Mouse (Mus musculus) left cerebral cortex, adult 9 months (tissue): ENCODE data around the gene Lix1.
"Not testable (repeated sequence)": the region's sequence is repeated elsewhere in the genome, so short reads cannot be mapped to it uniquely, and the experiment has no call there.

Experiments used
- DNase-seq, 2 experiments: peaks; one replicate each; pipeline ENCODE4 v3.0.0; 2022; ENCODE audit warnings: low spot score in 2 of 2

The Lix1 gene

DNA sequence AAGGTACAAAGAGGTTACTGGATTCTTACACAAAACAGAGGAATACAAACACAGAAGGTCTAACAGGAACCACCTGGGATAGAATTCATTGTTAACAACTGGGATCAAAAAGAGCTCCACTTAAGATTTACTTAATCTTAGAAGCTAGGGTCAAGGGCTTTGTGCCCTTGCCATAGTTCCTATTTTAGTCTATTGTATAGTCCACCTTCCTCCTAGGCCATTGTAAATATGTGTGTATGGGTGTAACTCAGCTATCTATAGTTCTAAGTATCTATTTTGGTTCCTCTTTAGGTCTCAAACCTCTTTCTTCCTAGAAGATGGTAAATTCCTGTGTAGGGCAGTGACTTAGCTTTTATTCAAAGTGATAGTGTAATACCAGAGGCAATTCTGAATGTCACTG lies 93.8 kb downstream of the Lix1 start:
- not testable (repeated sequence) for DNase-seq

DNA sequence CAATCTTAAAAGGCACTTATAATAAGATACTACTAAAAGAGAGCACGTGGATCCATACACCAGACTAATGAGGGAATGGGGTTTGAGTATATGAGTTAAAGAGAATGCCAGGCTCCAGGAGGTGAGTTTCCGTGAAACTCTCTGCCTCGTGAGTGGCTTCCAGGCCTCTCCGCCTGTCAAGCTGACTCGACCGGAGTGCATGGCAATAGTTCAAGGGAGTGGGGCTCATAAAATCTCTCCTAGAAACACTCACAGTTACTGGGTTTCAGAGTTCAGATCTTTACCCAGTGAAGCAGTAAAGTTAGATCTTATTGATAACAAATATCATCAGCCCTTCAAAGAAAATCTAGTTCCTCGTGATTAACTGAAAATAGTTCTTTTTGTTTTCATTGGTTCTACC lies 94.3 kb downstream of the Lix1 start:
- no peak for DNase-seq

DNA sequence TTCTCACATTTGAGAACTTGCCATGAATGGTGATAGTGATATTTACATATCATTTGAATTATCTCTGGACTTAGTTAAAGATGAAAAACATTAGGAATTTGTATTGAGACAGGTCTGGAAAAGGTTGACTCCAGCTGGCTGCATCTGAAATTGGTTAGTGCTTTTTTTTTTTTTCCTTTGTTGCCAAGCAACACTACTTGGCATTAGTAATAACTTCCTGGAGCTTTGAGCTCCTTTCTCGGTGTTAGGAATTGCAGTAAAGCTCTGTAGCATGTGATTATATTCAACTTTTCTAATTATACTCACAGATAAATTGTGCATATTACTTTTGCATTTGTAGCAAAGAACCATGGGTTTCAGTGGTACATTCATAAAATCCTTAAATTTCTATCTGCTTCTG lies 96.4 kb downstream of the Lix1 start:
- DNase-seq, result no peak

DNA sequence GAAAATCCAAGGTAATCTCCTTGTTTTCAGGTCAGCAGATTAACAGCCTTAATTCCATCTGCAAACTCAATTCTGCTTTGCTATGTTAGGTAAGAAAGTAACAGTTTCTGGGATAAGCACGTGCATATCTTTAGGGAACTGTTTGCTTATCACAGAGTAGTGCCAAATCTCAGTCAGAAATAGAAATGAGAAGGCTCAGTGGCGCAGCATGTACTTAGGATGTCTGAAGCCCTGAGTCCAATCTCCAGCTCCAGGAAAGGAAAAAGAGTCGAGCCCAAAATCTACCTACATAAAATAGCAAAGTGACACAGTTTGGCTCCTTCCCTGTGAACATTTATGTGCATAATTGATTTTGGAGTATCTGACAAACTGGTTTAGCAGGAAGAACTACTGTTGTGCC lies 96.8 kb downstream of the Lix1 start:
- DNase-seq, result peak in 1 of 2 experiments; percentile 34

DNA sequence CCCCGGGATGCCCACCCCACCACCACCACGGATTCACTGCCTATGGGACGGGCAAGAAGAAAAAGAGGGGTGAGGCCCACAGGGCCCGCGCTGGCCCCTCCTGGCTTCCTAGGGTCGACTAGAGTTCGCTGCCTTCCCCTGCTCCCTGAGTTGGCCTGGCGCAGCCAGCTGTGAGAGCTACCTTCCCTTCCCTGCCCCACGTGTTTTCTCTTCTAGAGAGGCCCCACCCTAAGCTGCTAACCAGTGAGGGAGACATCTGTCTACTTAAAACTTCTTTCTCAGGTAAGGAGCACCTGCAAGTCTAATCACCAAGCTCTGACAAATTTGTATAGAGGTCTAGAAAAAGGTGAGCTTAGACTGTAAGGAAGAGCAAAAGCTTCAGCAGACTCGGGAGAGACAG lies 104.2 kb downstream of the Lix1 start:
- no peak for DNase-seq
